Mouse (Mus musculus): Measurements from ENCODE around the gene Tia1. TPM values are rescaled to one million over a fixed set of nuclear protein-coding genes. Genes with fewer than 3 reads are reported as not detected.

The Tia1 gene
- polyA plus RNA-seq, 1 experiment, result 12.9 TPM

- Histone ChIP-seq H3ac (ENCODE audit: control insufficient read depth, insufficient read length, low read depth) (no peak overlapping the region), H3K79me3 (ENCODE audit: low read depth) (no peaks in the 10 kb centered on the region), H3K79me2 (ENCODE audit: control insufficient read depth, insufficient read depth) (no peaks in the 10 kb centered on the region), H3K27me3 (ENCODE audit: control insufficient read depth, insufficient read depth, insufficient read length) (no peaks in the 10 kb centered on the region), H3K4me3 (ENCODE audit: insufficient read depth, poor library complexity, severe bottlenecking) (no peak overlapping the region), H3K36me3 (ENCODE audit: control insufficient read depth, insufficient read depth) (peaks cover 93% of the 10 kb centered on the region)
- TF ChIP-seq MYOD1 (IDR thresholded peaks at IDR 0.05; ENCODE audit: control insufficient read depth, insufficient read length, low read depth), result no peak
- no peak for TF ChIP-seq FOSL1 (IDR thresholded peaks at IDR 0.05; ENCODE audit: insufficient read depth, low read length, poor library complexity, severe bottlenecking)
- no peak for TF ChIP-seq MYOG (IDR thresholded peaks at IDR 0.05; ENCODE audit: control insufficient read depth, extremely low read depth, insufficient read length)
- no peak for TF ChIP-seq CTCF (IDR thresholded peaks at IDR 0.05; ENCODE audit: control insufficient read depth, insufficient read depth, insufficient read length)
- TF ChIP-seq MAX (IDR thresholded peaks at IDR 0.05), result no peak
- no peak for TF ChIP-seq CEBPB (IDR thresholded peaks at IDR 0.05; ENCODE audit: low read depth)
- TF ChIP-seq USF1 (IDR thresholded peaks at IDR 0.05; ENCODE audit: low read depth), result no peak
Observed at GRCm38 (mm10) chr6:86419239-86419638, 15.2 kb downstream of the Tia1 start.

GRCm38 (mm10) chr6:86420491-86420890 lies 16.5 kb downstream of the Tia1 start:
- no peak for TF ChIP-seq FOSL1 (IDR thresholded peaks at IDR 0.05; ENCODE audit: insufficient read depth, low read length, poor library complexity, severe bottlenecking)
- Histone ChIP-seq H3ac (ENCODE audit: control insufficient read depth, insufficient read length, low read depth) (no peak overlapping the region), H3K36me3 (ENCODE audit: control insufficient read depth, insufficient read depth) (peaks cover 94% of the 10 kb centered on the region), H3K27me3 (ENCODE audit: control insufficient read depth, insufficient read depth, insufficient read length) (no peaks in the 10 kb centered on the region), H3K79me2 (ENCODE audit: control insufficient read depth, insufficient read depth) (no peaks in the 10 kb centered on the region), H3K4me3 (ENCODE audit: insufficient read depth, poor library complexity, severe bottlenecking) (no peak overlapping the region), H3K79me3 (ENCODE audit: low read depth) (no peaks in the 10 kb centered on the region)

GRCm38 (mm10) chr6:86426358-86426757 lies 22.3 kb downstream of the Tia1 start, which contains the start of gene Gm44790:
TSS of gene Gm44790 (plus strand) at chr6:86426658.
- H3K4me3 ChIP-seq (ENCODE audit: insufficient read depth, poor library complexity, severe bottlenecking), result no peak within 1 kb of the TSS
- H3K79me2 ChIP-seq (ENCODE audit: control insufficient read depth, insufficient read depth), result no peaks in the 10 kb centered on the region
- H3ac ChIP-seq (ENCODE audit: control insufficient read depth, insufficient read length, low read depth), result no peak within 1 kb of the TSS
- peaks cover 93% of the 10 kb centered on the region for H3K36me3 ChIP-seq (ENCODE audit: control insufficient read depth, insufficient read depth)
- peaks cover 1% of the 10 kb centered on the region for H3K79me3 ChIP-seq (ENCODE audit: low read depth)
- TF ChIP-seq MYOD1 (IDR thresholded peaks at IDR 0.05; ENCODE audit: control insufficient read depth, insufficient read length, low read depth) (no peak), MAX (IDR thresholded peaks at IDR 0.05) (no peak), MYOG (IDR thresholded peaks at IDR 0.05; ENCODE audit: control insufficient read depth, extremely low read depth, insufficient read length) (no peak), FOSL1 (IDR thresholded peaks at IDR 0.05; ENCODE audit: insufficient read depth, low read length, poor library complexity, severe bottlenecking) (no peak), CTCF (IDR thresholded peaks at IDR 0.05; ENCODE audit: control insufficient read depth, insufficient read depth, insufficient read length) (no peak), CEBPB (IDR thresholded peaks at IDR 0.05; ENCODE audit: low read depth) (no peak), USF1 (IDR thresholded peaks at IDR 0.05; ENCODE audit: low read depth) (no peak)
- H3K27me3 ChIP-seq (ENCODE audit: control insufficient read depth, insufficient read depth, insufficient read length), result no peaks in the 10 kb centered on the region

GRCm38 (mm10) chr6:86431531-86431930 lies 27.5 kb downstream of the Tia1 start:
- H3K36me3 ChIP-seq (ENCODE audit: control insufficient read depth, insufficient read depth), result peaks cover 81% of the 10 kb centered on the region
- no peaks in the 10 kb centered on the region for H3K79me2 ChIP-seq (ENCODE audit: control insufficient read depth, insufficient read depth)
- TF ChIP-seq CTCF (IDR thresholded peaks at IDR 0.05; ENCODE audit: control insufficient read depth, insufficient read depth, insufficient read length), result no peak
- TF ChIP-seq FOSL1 (IDR thresholded peaks at IDR 0.05; ENCODE audit: insufficient read depth, low read length, poor library complexity, severe bottlenecking), result no peak
- TF ChIP-seq CEBPB (IDR thresholded peaks at IDR 0.05; ENCODE audit: low read depth), result no peak
- TF ChIP-seq MYOG (IDR thresholded peaks at IDR 0.05; ENCODE audit: control insufficient read depth, extremely low read depth, insufficient read length), result no peak
- TF ChIP-seq MYOD1 (IDR thresholded peaks at IDR 0.05; ENCODE audit: control insufficient read depth, insufficient read length, low read depth), result no peak
- no peak for TF ChIP-seq MAX (IDR thresholded peaks at IDR 0.05)
- TF ChIP-seq USF1 (IDR thresholded peaks at IDR 0.05; ENCODE audit: low read depth), result no peak
- peaks cover 1% of the 10 kb centered on the region for H3K79me3 ChIP-seq (ENCODE audit: low read depth)
- no peak overlapping the region for H3K4me3 ChIP-seq (ENCODE audit: insufficient read depth, poor library complexity, severe bottlenecking)
- H3ac ChIP-seq (ENCODE audit: control insufficient read depth, insufficient read length, low read depth), result no peak overlapping the region
- no peaks in the 10 kb centered on the region for H3K27me3 ChIP-seq (ENCODE audit: control insufficient read depth, insufficient read depth, insufficient read length)

GRCm38 (mm10) chr6:86433696-86434095 lies 29.7 kb downstream of the Tia1 start:
- Histone ChIP-seq H3ac (ENCODE audit: control insufficient read depth, insufficient read length, low read depth) (no peak overlapping the region), H3K27me3 (ENCODE audit: control insufficient read depth, insufficient read depth, insufficient read length) (no peaks in the 10 kb centered on the region), H3K36me3 (ENCODE audit: control insufficient read depth, insufficient read depth) (peaks cover 68% of the 10 kb centered on the region), H3K79me3 (ENCODE audit: low read depth) (peaks cover under 1% of the 10 kb centered on the region), H3K79me2 (ENCODE audit: control insufficient read depth, insufficient read depth) (no peaks in the 10 kb centered on the region), H3K4me3 (ENCODE audit: insufficient read depth, poor library complexity, severe bottlenecking) (no peak overlapping the region)
- TF ChIP-seq USF1 (IDR thresholded peaks at IDR 0.05; ENCODE audit: low read depth), result no peak
- no peak for TF ChIP-seq FOSL1 (IDR thresholded peaks at IDR 0.05; ENCODE audit: insufficient read depth, low read length, poor library complexity, severe bottlenecking)
- TF ChIP-seq CTCF (IDR thresholded peaks at IDR 0.05; ENCODE audit: control insufficient read depth, insufficient read depth, insufficient read length), result no peak
- no peak for TF ChIP-seq CEBPB (IDR thresholded peaks at IDR 0.05; ENCODE audit: low read depth)
- no peak for TF ChIP-seq MYOD1 (IDR thresholded peaks at IDR 0.05; ENCODE audit: control insufficient read depth, insufficient read length, low read depth)
- TF ChIP-seq MAX (IDR thresholded peaks at IDR 0.05), result no peak
- TF ChIP-seq MYOG (IDR thresholded peaks at IDR 0.05; ENCODE audit: control insufficient read depth, extremely low read depth, insufficient read length), result no peak

- no peaks in the 10 kb centered on the region for H3K27me3 ChIP-seq (ENCODE audit: control insufficient read depth, insufficient read depth, insufficient read length)
- H3K36me3 ChIP-seq (ENCODE audit: control insufficient read depth, insufficient read depth), result peaks cover 37% of the 10 kb centered on the region
- peaks cover 9% of the 10 kb centered on the region for H3K79me3 ChIP-seq (ENCODE audit: low read depth)
- H3K4me3 ChIP-seq (ENCODE audit: insufficient read depth, poor library complexity, severe bottlenecking), result peak overlapping the region; percentile 78
- H3K79me2 ChIP-seq (ENCODE audit: control insufficient read depth, insufficient read depth), result peaks cover 23% of the 10 kb centered on the region
- TF ChIP-seq FOSL1 (IDR thresholded peaks at IDR 0.05; ENCODE audit: insufficient read depth, low read length, poor library complexity, severe bottlenecking) (no peak), MYOG (IDR thresholded peaks at IDR 0.05; ENCODE audit: control insufficient read depth, extremely low read depth, insufficient read length) (no peak), CTCF (IDR thresholded peaks at IDR 0.05; ENCODE audit: control insufficient read depth, insufficient read depth, insufficient read length) (no peak), MAX (IDR thresholded peaks at IDR 0.05) (no peak), MYOD1 (IDR thresholded peaks at IDR 0.05; ENCODE audit: control insufficient read depth, insufficient read length, low read depth) (no peak), CEBPB (IDR thresholded peaks at IDR 0.05; ENCODE audit: low read depth) (no peak), USF1 (IDR thresholded peaks at IDR 0.05; ENCODE audit: low read depth) (no peak)
- peak overlapping the region; percentile 51 for H3ac ChIP-seq (ENCODE audit: control insufficient read depth, insufficient read length, low read depth)
Observed at GRCm38 (mm10) chr6:86437711-86438110, 33.7 kb downstream of the Tia1 start.

Data from C2C12 (cell line).